Mouse (Mus musculus) CH12.LX (cell line): ENCODE measurements around the gene Bicc1.

Source experiments
- POLR2A ChIP-seq: IDR thresholded peaks from 2 replicates; pipeline ENCODE4 v1.6.1; 2011; ENCODE audit warnings: low read depth, mild to moderate bottlenecking, improper control_type of control experiment, low read length
- ZC3H11A ChIP-seq: IDR thresholded peaks from 2 replicates; pipeline ENCODE4 v1.6.1; 2012; ENCODE audit warnings: low read depth, mild to moderate bottlenecking, inconsistent platforms, low read length, improper control_type of control experiment

GRCm38 (mm10) chr10:71065009-71065408, 94.5 kb downstream of the Bicc1 start:
- TF ChIP-seq POLR2A, result no peak
- no peak for TF ChIP-seq ZC3H11A
